In genomic region chr19:25074741-25075140, GRCm38 (mm10) we compare ENCODE assay signal across 11 mouse cellular contexts.
DNase-seq lines count a peak whose midpoint lies in the region; ATAC-seq and TF ChIP-seq lines count a peak whose summit lies in the region.
"Had no signal": no experiment of that assay in that cellular context is flagged by ENCODE, and none has a peak within 500 bp of the region (broad histone marks: within the 10 kb centered on the region; RNA-seq: fewer than 3 reads in every experiment).

No protein-coding gene starts in this region.

- ATAC-seq in hindbrain, postnatal 0 days: peak; percentile 32; the same call in 1 of the 2 replicates
- ATAC-seq in erythroblast, adult 5-6 weeks (replicated peaks; ENCODE audit: low FRiP score, poor library complexity, severe bottlenecking): no peak

- H3K36me3 ChIP-seq in hindbrain, postnatal 0 days (ENCODE audit: insufficient read depth, low read length): no peaks in the 10 kb centered on the region
- H3K36me3 ChIP-seq in hindbrain, embryonic 10.5 days: no peaks in the 10 kb centered on the region

- no peak overlapping the region for H3K27ac ChIP-seq in hindbrain, postnatal 0 days
- H3K27ac ChIP-seq in hindbrain, embryonic 10.5 days: no peak overlapping the region
- H3K27ac ChIP-seq: heart, adult 2 months; kidney, postnatal 0 days had no signal

- no peaks in the 10 kb centered on the region for H3K27me3 ChIP-seq in hindbrain, postnatal 0 days (ENCODE audit: insufficient read depth, low read length)
- H3K27me3 ChIP-seq in hindbrain, embryonic 10.5 days (ENCODE audit: insufficient read depth, poor library complexity, severe bottlenecking): no peaks in the 10 kb centered on the region

- H3K4me3 ChIP-seq in hindbrain, postnatal 0 days (ENCODE audit: low read length): no peak overlapping the region
- no peak overlapping the region for H3K4me3 ChIP-seq in hindbrain, embryonic 10.5 days
- H3K4me3 ChIP-seq: heart, adult 2 months had no signal

- no peak overlapping the region for H3K4me2 ChIP-seq in hindbrain, postnatal 0 days (ENCODE audit: low read depth, low read length)

- H3K4me1 ChIP-seq in hindbrain, postnatal 0 days (ENCODE audit: insufficient read depth, low read length): no peaks in the 10 kb centered on the region; the same call in 1 of the 2 replicates
- H3K4me1 ChIP-seq in hindbrain, embryonic 10.5 days (replicated peaks): no peaks in the 10 kb centered on the region; the same call in 1 of the 2 replicates

- no peaks in the 10 kb centered on the region for H3K9me3 ChIP-seq in hindbrain, postnatal 0 days (ENCODE audit: low read length)
- H3K9me3 ChIP-seq in hindbrain, embryonic 10.5 days: no peaks in the 10 kb centered on the region

- DNase-seq in hindbrain, postnatal 0 days (ENCODE audit: low spot score): no peak
- DNase-seq in hindbrain, embryonic 10.5 days (ENCODE audit: low spot score): no peak
- peak; percentile 38 for DNase-seq in A20 (ENCODE audit: low read depth, low spot score)
- DNase-seq in brain, adult 2 months (ENCODE audit: low read depth, low spot score): peak; percentile 47
- peak; percentile 75 for DNase-seq in lung, postnatal 25 days (ENCODE audit: low spot score)
- DNase-seq in retina, postnatal 1 day: no peak
- DNase-seq: cerebellum, postnatal 36 days; heart, postnatal 4 days had no signal

- no peak overlapping the region for H3K9ac ChIP-seq in hindbrain, postnatal 0 days (replicated peaks; ENCODE audit: low read length)

- no peak for TF ChIP-seq CTCF in hindbrain, postnatal 0 days (IDR thresholded peaks at IDR 0.05; ENCODE audit: low read depth)

- 53% methylated on average over 6 of the region's 6 CpGs for WGBS in hindbrain, postnatal 0 days
- WGBS in hindbrain, embryonic 10.5 days: 81% methylated on average over 6 of the region's 6 CpGs

Comparison
In these comparisons a context has a peak if more than half of its experiments do, and no peak if none do; other contexts are left out.
1. DNase-seq: peak in A20 (single experiment), brain, adult 2 months (single experiment) and lung, postnatal 25 days (single experiment); none in hindbrain, postnatal 0 days (single experiment), hindbrain, embryonic 10.5 days (single experiment) and retina, postnatal 1 day (single experiment).